Mouse (Mus musculus): ENCODE measurements around the gene Gm10190. TPM values are rescaled to one million over a fixed set of nuclear protein-coding genes. Genes with fewer than 3 reads are reported as not detected.
"Not testable (repeated sequence)": the region's sequence is repeated elsewhere in the genome, so short reads cannot be mapped to it uniquely, and the experiment has no call there.

The Gm10190 gene
- polyA plus RNA-seq (2016; fragmentation: Nextera tagmentation; extraction: Ambion mirVana) = 0.73 and 1.4 TPM in 2 replicates

DNA sequence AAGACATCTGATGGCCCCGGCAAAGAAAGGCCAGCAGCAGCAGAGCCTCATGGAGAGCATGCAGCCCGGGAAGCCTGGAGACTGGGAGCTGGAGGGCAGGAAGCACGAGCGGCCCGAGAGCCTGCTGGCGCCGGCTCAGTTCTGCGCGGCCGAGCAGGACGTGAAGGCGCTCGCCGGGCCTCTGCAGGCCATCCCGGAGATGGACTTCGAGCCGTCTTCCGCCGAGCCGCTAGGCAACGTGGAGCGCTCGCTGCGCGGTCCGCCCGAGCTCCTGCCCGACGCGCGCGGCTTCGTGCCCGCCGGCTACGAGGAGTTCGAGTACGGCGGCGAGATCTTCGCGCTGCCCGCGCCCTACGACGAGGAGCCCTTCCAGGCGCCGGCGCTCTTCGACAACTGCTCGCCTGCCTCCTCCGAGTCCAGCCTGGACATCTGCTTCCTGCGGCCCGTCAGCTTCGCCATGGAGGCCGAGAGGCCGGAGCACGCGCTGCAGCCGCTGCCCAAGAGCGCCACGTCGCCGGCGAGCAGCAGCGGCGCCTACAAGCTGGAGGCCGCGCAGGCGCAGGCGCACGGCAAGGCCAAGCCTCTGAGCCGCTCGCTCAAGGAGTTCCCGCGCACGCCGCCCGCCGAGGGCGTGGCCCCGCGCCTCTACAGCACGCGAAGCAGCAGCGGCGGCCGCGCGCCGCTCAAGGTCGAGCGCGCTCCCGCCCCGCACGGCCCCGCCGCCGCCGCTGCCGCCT is at the start of gene Gm10190:
Gene Gm10190 (minus strand): TSS at position 553 of the 737 bp plus-strand sequence.
- Histone ChIP-seq H3K9me3 (replicated peaks) (no peaks in the 10 kb centered on the region), H3K27ac (replicated peaks) (peak within 1 kb of the TSS; percentile 88), H3K4me1 (peaks cover 14% of the 10 kb centered on the region), H3K36me3 (no peaks in the 10 kb centered on the region), H3K27me3 (ENCODE audit: low read depth, poor library complexity, severe bottlenecking) (peaks cover 60% of the 10 kb centered on the region), H3K4me3 (peak within 1 kb of the TSS; percentile 59)
- DNase-seq (ENCODE audit: low spot score) = peak; percentile 89
- WGBS = 5% methylated on average over 102 of the region's 102 CpGs

GRCm38 (mm10) chr17:80420998-80421397 is 47.7 kb upstream of the Gm10190 start:
- Histone ChIP-seq H3K27ac (replicated peaks) (no peak overlapping the region), H3K4me3 (no peak overlapping the region), H3K27me3 (ENCODE audit: low read depth, poor library complexity, severe bottlenecking) (no peaks in the 10 kb centered on the region), H3K36me3 (peaks cover 71% of the 10 kb centered on the region), H3K4me1 (no peaks in the 10 kb centered on the region), H3K9me3 (replicated peaks) (peaks cover 9% of the 10 kb centered on the region; the same call in 1 of the 2 replicates)
- 95% methylated on average over 1 of the region's 1 CpGs for WGBS
- no peak for DNase-seq (ENCODE audit: low spot score)

DNA sequence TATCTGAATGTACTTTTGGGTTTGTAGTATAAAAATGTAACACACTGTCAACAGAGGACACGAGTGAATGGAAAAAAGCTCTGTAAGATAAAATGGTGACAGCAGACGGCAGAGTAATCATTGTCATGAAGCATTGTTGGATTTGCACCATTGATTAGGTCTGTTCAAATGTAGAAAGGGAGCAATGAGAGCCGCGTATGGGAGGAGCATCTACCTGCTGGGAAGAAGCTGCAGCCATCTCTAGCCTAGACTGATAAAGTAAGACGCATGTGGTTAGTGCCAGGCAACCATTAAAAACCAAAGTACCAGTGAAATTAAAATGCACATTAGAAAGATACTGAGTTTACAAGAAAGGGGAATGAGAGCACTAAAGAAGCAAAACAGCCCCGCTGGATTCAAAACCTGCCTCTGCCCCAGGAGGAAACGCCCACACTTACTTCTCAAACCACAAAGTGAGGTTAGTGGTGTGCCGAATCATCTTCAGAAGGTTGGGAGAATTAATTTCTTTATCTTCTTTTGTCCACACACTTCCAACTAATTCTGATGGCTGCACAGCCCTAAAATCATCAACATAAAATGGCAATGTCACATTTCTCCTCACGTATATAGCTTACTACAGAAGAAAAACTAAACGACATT is 45.4 kb upstream of the Gm10190 start:
- Histone ChIP-seq H3K9me3 (replicated peaks) (peaks cover 9% of the 10 kb centered on the region; the same call in 1 of the 2 replicates), H3K4me1 (no peaks in the 10 kb centered on the region), H3K27me3 (ENCODE audit: low read depth, poor library complexity, severe bottlenecking) (no peaks in the 10 kb centered on the region), H3K27ac (replicated peaks) (no peak overlapping the region), H3K36me3 (peaks cover 91% of the 10 kb centered on the region), H3K4me3 (no peak overlapping the region)
- WGBS = 90% methylated on average over 10 of the region's 10 CpGs
- no peak for DNase-seq (ENCODE audit: low spot score)

DNA sequence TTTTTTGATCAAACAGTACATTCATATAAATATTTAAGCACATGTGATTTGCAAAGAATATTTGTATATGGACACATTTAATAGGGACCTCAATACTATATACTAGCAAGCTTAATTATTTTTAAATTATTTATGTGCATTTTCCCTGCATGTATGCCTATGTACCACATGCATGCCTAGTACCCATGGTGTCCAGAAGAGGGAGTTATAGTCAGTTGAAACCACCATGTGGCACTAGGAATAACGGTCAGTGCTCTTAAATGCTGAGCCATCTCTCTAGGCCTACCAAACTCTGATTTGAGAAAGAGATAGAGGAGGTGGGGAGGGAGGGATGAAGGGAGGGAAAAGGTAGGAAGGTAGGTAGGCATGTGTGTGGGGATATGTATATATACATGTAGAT is 37.8 kb upstream of the Gm10190 start:
- Histone ChIP-seq H3K27ac (replicated peaks) (no peak overlapping the region), H3K27me3 (ENCODE audit: low read depth, poor library complexity, severe bottlenecking) (no peaks in the 10 kb centered on the region), H3K36me3 (peaks cover 98% of the 10 kb centered on the region), H3K4me3 (no peak overlapping the region), H3K9me3 (replicated peaks) (no peaks in the 10 kb centered on the region), H3K4me1 (no peaks in the 10 kb centered on the region)
- DNase-seq (ENCODE audit: low spot score) = no peak
- WGBS = 81% methylated on average over 1 of the region's 1 CpGs

GRCm38 (mm10) chr17:80398243-80398642 is 24.9 kb upstream of the Gm10190 start:
- Histone ChIP-seq H3K4me3 (no peak overlapping the region), H3K27ac (replicated peaks) (no peak overlapping the region), H3K9me3 (replicated peaks) (no peaks in the 10 kb centered on the region), H3K36me3 (peaks cover 59% of the 10 kb centered on the region), H3K27me3 (ENCODE audit: low read depth, poor library complexity, severe bottlenecking) (no peaks in the 10 kb centered on the region), H3K4me1 (no peaks in the 10 kb centered on the region)
- WGBS = 89% methylated on average over 7 of the region's 7 CpGs
- DNase-seq (ENCODE audit: low spot score) = no peak

GRCm38 (mm10) chr17:80391423-80392403 is 18.4 kb upstream of the Gm10190 start:
- no peaks in the 10 kb centered on the region for H3K27me3 ChIP-seq (ENCODE audit: low read depth, poor library complexity, severe bottlenecking)

GRCm38 (mm10) chr17:80390024-80390423 is 16.7 kb upstream of the Gm10190 start:
- no peak overlapping the region for H3K4me3 ChIP-seq
- H3K27me3 ChIP-seq (ENCODE audit: low read depth, poor library complexity, severe bottlenecking) = no peaks in the 10 kb centered on the region
- H3K9me3 ChIP-seq (replicated peaks) = no peaks in the 10 kb centered on the region
- WGBS = 67% methylated on average over 10 of the region's 10 CpGs
- no peak overlapping the region for H3K27ac ChIP-seq (replicated peaks)
- H3K36me3 ChIP-seq = no peaks in the 10 kb centered on the region
- H3K4me1 ChIP-seq = peaks cover 7% of the 10 kb centered on the region
- DNase-seq (ENCODE audit: low spot score) = no peak

More at GRCm38 (mm10) chr17:80391423-80392403, 18.4 kb upstream of the Gm10190 start:
- DNase-seq (ENCODE audit: low spot score) = peak; percentile 62
- Histone ChIP-seq H3K9me3 (replicated peaks) (no peaks in the 10 kb centered on the region), H3K4me3 (peak overlapping the region; percentile 52), H3K27ac (replicated peaks) (no peak overlapping the region), H3K36me3 (peaks cover 2% of the 10 kb centered on the region; the same call in 1 of the 2 replicates), H3K4me1 (peaks cover 7% of the 10 kb centered on the region)
- 18% methylated on average over 17 of the region's 17 CpGs for WGBS

DNA sequence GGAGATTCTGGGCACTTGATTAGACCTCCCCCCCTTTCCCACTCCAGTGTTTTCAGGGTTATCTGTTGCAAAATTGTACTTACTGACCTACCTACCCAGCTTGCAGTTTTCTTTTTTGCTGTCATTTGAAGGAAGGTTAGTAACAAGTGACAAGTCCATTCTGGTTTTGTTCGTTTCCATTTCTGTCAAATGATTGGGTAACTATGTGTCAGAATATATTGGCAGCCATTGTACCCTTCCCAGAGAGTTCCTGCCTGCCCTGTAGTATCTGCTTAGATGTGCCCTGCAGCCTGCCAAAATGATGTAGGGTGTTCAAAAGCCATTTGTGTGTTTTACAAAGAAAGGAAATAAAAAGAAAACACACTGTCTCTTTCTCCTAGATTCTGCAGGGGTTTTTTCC is 12.3 kb upstream of the Gm10190 start:
- H3K9me3 ChIP-seq (replicated peaks) = no peaks in the 10 kb centered on the region
- no peak overlapping the region for H3K4me3 ChIP-seq
- no peaks in the 10 kb centered on the region for H3K36me3 ChIP-seq
- no peaks in the 10 kb centered on the region for H3K27me3 ChIP-seq (ENCODE audit: low read depth, poor library complexity, severe bottlenecking)
- WGBS = 80% methylated on average over 1 of the region's 1 CpGs
- no peak overlapping the region for H3K27ac ChIP-seq (replicated peaks)
- DNase-seq (ENCODE audit: low spot score) = no peak
- H3K4me1 ChIP-seq = no peaks in the 10 kb centered on the region

DNA sequence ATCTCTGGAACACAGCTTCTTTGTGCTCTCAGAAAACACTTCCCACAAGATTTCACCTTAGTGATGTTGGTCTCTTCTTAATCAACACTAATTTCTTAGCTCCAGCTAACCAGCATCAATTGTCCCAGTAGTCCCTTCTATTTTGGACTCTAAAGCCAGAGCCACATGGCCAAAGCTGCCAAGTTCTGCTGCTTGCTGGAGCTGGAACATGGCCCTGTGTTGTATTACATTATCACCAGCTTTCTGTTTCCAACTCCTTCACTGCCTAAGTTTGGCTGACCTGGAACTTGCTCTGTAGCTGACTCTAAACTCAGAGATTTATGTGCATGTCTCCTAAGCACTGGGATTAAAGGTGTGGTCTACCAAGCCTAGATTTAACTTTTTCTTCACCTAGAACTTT is 5.0 kb upstream of the Gm10190 start:
- not testable (repeated sequence) for H3K27ac ChIP-seq (replicated peaks); DNase-seq (ENCODE audit: low spot score); H3K4me1 ChIP-seq; H3K9me3 ChIP-seq (replicated peaks); H3K4me3 ChIP-seq; H3K36me3 ChIP-seq
- peaks cover 29% of the 10 kb centered on the region for H3K27me3 ChIP-seq (ENCODE audit: low read depth, poor library complexity, severe bottlenecking)

DNA sequence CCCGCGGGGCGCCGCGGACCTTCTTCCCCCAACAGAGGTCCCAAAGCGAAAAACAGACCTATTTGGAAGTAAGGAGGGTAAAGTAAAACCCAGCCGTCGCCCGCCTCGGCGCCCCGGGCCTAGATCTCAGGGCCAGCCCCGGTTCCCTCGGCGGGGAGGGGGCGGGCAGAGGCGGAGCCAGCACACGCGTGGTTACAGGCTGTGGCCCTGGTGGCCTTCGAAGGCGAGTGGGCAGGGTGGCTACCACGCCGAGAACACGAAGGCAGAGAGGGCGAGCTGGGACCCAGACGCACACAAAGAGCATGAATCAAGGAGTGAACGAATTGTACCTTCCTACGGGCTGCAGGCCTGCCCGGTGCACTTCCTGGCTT is 370 bp upstream of the Gm10190 start:
- Histone ChIP-seq H3K27ac (replicated peaks) (peak overlapping the region; percentile 88), H3K27me3 (ENCODE audit: low read depth, poor library complexity, severe bottlenecking) (peaks cover 60% of the 10 kb centered on the region)
- WGBS = 24% methylated on average over 29 of the region's 29 CpGs

GRCm38 (mm10) chr17:80368606-80369005 is 4.7 kb downstream of the Gm10190 start:
- Histone ChIP-seq H3K27ac (replicated peaks) (no peak overlapping the region), H3K36me3 (no peaks in the 10 kb centered on the region), H3K27me3 (ENCODE audit: low read depth, poor library complexity, severe bottlenecking) (peaks cover 32% of the 10 kb centered on the region), H3K4me3 (no peak overlapping the region), H3K4me1 (peaks cover 10% of the 10 kb centered on the region), H3K9me3 (replicated peaks) (no peaks in the 10 kb centered on the region)
- no peak for DNase-seq (ENCODE audit: low spot score)
- WGBS = 82% methylated on average over 9 of the region's 9 CpGs

More for the DNA sequence above, 370 bp upstream of the Gm10190 start:
- Histone ChIP-seq H3K4me3 (peak overlapping the region; percentile 59), H3K4me1 (peaks cover 14% of the 10 kb centered on the region), H3K36me3 (no peaks in the 10 kb centered on the region), H3K9me3 (replicated peaks) (no peaks in the 10 kb centered on the region)
- DNase-seq (ENCODE audit: low spot score) = no peak

DNA sequence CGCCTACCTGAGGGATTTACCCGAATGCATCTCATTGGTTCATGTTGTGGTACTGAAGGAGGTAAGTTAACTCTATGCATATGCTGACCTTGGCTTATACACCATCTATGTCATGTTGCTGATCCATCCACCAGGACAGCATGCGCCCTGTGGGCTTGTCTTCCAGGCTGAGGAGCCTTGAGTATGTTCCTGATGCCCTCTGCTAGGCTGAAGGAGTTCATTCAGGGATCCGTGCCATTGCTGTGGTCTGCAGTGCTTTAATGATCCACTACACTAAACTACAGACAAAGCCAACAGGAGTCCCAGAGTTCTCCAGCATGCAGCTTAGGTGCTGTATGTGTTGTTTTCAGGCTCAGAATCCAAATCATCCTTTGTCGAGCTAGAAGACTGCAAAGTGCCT is 6.1 kb downstream of the Gm10190 start:
- Histone ChIP-seq H3K36me3 (no peaks in the 10 kb centered on the region), H3K27me3 (ENCODE audit: low read depth, poor library complexity, severe bottlenecking) (peaks cover 24% of the 10 kb centered on the region), H3K9me3 (replicated peaks) (no peaks in the 10 kb centered on the region), H3K4me1 (no peaks in the 10 kb centered on the region), H3K27ac (replicated peaks) (no peak overlapping the region), H3K4me3 (no peak overlapping the region)
- 91% methylated on average over 5 of the region's 5 CpGs for WGBS
- no peak for DNase-seq (ENCODE audit: low spot score)

Measured in midbrain, embryonic 10.5 days (tissue).